Mouse (Mus musculus): ENCODE measurements around the gene Rhox10. TPM values are rescaled to one million over a fixed set of nuclear protein-coding genes. Genes with fewer than 3 reads are reported as not detected.

Rhox10 gene
- polyA plus RNA-seq (2012; rRNA removed) = not detected in 2 replicates

DNA sequence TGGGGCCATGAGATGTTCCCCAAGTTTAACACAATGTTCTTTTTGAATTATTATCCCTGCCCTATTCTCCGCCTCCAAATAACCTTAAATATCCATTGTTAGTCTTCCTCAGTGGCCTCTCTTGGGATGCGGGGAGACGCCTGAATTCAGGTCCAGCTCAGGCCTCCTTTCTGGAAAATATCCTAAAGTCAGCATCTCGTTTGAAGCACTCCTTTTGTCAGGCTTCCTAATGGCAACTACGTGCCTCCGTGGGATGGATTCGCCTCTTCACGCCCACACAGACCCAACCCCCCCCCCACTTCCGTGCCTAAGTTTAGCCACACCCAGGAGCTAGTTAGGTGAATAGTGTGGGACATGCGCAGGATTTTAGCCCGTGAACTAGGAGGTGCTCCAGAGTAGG is at the start of gene Rhox10:
Rhox10 (plus strand) TSS at position 301 of the 400 bp plus-strand sequence.

DNA sequence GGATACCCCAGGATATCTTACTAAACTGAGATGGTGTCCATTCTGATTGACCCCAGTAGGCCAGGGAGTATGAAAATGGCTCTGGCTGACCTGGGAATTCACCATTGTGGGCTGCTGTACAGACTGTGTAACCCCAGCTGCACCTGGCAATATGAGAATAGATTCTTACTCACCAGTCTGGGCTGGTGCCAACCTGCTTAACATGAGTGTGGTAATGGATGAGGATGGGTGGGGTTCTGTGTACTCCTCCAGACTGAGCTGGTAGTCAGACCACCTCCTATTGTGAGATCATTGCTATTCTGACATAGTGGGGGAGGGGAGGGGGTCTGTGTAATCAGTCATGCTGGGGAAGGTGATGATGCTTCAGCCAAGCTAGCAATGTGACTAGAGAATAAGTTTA is 47.7 kb upstream of the Rhox10 start, which contains the start of gene Btg1-ps1:
Btg1-ps1 (minus strand) TSS at position 219 of the 400 bp plus-strand sequence.

GRCm38 (mm10) chrX:38043014-38043413 is 23.3 kb upstream of the Rhox10 start, which contains the start of gene Btg1-ps2:
Btg1-ps2 (minus strand) TSS chrX:38043114.

DNA sequence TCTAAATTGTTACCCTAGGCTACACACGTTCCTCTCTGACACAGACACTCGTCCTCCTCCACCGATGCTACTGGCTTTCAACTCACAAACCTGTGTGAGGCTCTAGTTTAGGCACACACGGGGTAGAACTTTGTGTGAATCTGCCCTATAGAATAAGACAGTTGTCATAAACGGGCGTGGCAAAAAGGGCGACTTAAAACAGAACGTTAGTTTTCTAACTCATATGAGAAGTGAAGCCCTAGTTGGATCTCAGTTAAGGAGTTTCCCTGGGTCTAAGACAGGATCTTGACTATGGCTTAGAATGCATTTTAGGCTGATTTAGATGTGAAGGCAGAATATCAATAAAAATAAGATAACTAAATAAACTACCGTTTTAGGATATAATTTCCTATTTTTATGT is 18.8 kb downstream of the Rhox10 start, which contains the start of gene Rhox11:
Rhox11 (minus strand) TSS at position 101 of the 400 bp plus-strand sequence.

GRCm38 (mm10) chrX:38110807-38111206 is 44.5 kb downstream of the Rhox10 start, which contains the start of gene Rhox12:
Rhox12 (minus strand) TSS chrX:38110907.

GRCm38 (mm10) chrX:38120982-38121381 is 54.7 kb downstream of the Rhox10 start, which contains the start of gene Rhox13:
Rhox13 (plus strand) TSS chrX:38121219.

Other genes with a start within 250 kb of the Rhox10 start
- not detected in 2 replicates for gene Rhox6, start 239.6 kb upstream of the Rhox10 start, polyA plus RNA-seq (2012; rRNA removed)
- not detected in 2 replicates for gene Rhox7a, start 234.8 kb upstream of the Rhox10 start, polyA plus RNA-seq (2012; rRNA removed)
- gene Rhox8, start 187.5 kb upstream of the Rhox10 start, polyA plus RNA-seq (2012; rRNA removed) = not detected in 2 replicates
- not detected in 2 replicates for gene Rhox7b, start 169.2 kb upstream of the Rhox10 start, polyA plus RNA-seq (2012; rRNA removed)
- gene Rhox9, start 164.7 kb upstream of the Rhox10 start, polyA plus RNA-seq (2012; rRNA removed) = not detected in 2 replicates
- not detected in 2 replicates for gene Btg1-ps1, start 47.7 kb upstream of the Rhox10 start, polyA plus RNA-seq (2012; rRNA removed)
- not detected in 2 replicates for gene Btg1-ps2, start 23.4 kb upstream of the Rhox10 start, polyA plus RNA-seq (2012; rRNA removed)
- gene Rhox11, start 18.7 kb downstream of the Rhox10 start, polyA plus RNA-seq (2012; rRNA removed) = not detected in 2 replicates
- not detected in 2 replicates for gene Rhox12, start 44.4 kb downstream of the Rhox10 start, polyA plus RNA-seq (2012; rRNA removed)
- gene Rhox13, start 54.7 kb downstream of the Rhox10 start, polyA plus RNA-seq (2012; rRNA removed) = not detected in 2 replicates
- gene Zbtb33, start 123.3 kb downstream of the Rhox10 start, polyA plus RNA-seq (2012; rRNA removed) = 1.5 and 2.0 TPM in 2 replicates
- gene Tmem255a, start 186.0 kb downstream of the Rhox10 start, polyA plus RNA-seq (2012; rRNA removed) = 0.27 and 0.30 TPM in 2 replicates
- gene Atp1b4, start 249.7 kb downstream of the Rhox10 start, polyA plus RNA-seq (2012; rRNA removed) = not detected in 2 replicates